Mouse (Mus musculus): ENCODE measurements at regions not wholly inside any gene's neighbourhood (a gene's known extent, or its start where the extent isn't known, plus 50 kb on each side); places are given as distances from the start of the nearest gene placed in this dataset.

DNA sequence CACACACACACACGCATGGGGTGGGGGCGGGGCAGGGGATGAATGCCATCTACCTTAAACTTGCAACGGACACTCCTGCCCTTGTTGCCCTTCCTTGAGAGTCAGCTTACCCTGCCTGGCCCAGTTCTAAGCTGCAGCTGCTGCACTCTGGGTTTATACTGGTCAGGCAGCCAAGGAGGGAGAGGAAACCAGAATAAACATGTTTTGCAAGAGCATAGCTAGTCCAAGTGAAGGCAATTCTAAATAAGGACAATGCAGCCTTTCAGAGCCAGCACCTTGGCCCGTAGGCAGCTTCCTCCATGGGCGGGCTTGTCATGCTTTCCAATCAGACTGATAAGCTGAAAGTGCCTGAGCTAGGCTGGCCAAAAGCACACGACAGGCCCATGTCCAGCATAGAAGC is 73.7 kb upstream of the Fggy start:
- no peak for TF ChIP-seq POLR2A (IDR thresholded peaks at IDR 0.05; ENCODE audit: extremely low read depth, insufficient read depth, low read length)
- TF ChIP-seq CTCF (IDR thresholded peaks at IDR 0.05; ENCODE audit: low read depth, low read length), result no peak

Measured in liver, adult 2 months (tissue).